Mouse (Mus musculus): ENCODE results near the gene Pxn. TPM values are rescaled to one million over a fixed set of nuclear protein-coding genes. Genes with fewer than 3 reads are reported as not detected.

The Pxn gene
- total RNA-seq (2023): 10 to 100 TPM; 73.5 to 97.2 TPM

GRCm38 (mm10) chr5:115506454-115507201 lies at the start of gene Pxn:
Pxn (plus strand) TSS chr5:115506676.

GRCm38 (mm10) chr5:115465642-115466420 lies 40.6 kb upstream of the Pxn start, which contains the start of gene Pla2g1b:
Pla2g1b (plus strand) TSS chr5:115466262.

GRCm38 (mm10) chr5:115483947-115484920 lies 22.2 kb upstream of the Pxn start, which contains the start of gene Sirt4:
Sirt4 (minus strand) TSS chr5:115484725.

GRCm38 (mm10) chr5:115559237-115560101 lies 53.0 kb downstream of the Pxn start, which contains the start of gene Rplp0:
Rplp0 (plus strand) TSS chr5:115559467.

GRCm38 (mm10) chr5:115564737-115565393 lies 58.4 kb downstream of the Pxn start, which contains the start of gene Gcn1l1:
Gcn1l1 (plus strand) TSS chr5:115565254.

Other genes with a start within 250 kb of the Pxn start
- gene Rnf10, start 233.8 kb upstream of the Pxn start, total RNA-seq (2023): 100 to 1,000 TPM; 138 to 150 TPM
- 10 to 100 TPM; 27.1 to 35.5 TPM for gene Coq5, start 227.0 kb upstream of the Pxn start, total RNA-seq (2023)
- 100 to 1,000 TPM; 240 to 329 TPM for gene Dynll1, start 205.7 kb upstream of the Pxn start, total RNA-seq (2023)
- 10 to 100 TPM; 69.6 to 71.0 TPM for gene Srsf9, start 179.5 kb upstream of the Pxn start, total RNA-seq (2023)
- gene Gatc, start 165.5 kb upstream of the Pxn start, total RNA-seq (2023): 10 to 100 TPM; 13.0 to 13.1 TPM
- gene Triap1, start 165.5 kb upstream of the Pxn start, total RNA-seq (2023): 10 to 100 TPM; 24.3 to 26.9 TPM
- gene Cox6a1, start 157.7 kb upstream of the Pxn start, total RNA-seq (2023): 100 to 1,000 TPM; 199 to 204 TPM
- not detected for gene Msi1, start 77.1 kb upstream of the Pxn start, total RNA-seq (2023)
- not detected for gene Pla2g1b, start 40.4 kb upstream of the Pxn start, total RNA-seq (2023)
- 10 to 100 TPM; 19.4 to 21.5 TPM for gene Sirt4, start 22.0 kb upstream of the Pxn start, total RNA-seq (2023)
- gene Rplp0, start 52.8 kb downstream of the Pxn start, total RNA-seq (2023): 1,000 to 10,000 TPM; 1,374 to 1,413 TPM
- 100 to 1,000 TPM; 108 to 112 TPM for gene Gcn1l1, start 58.6 kb downstream of the Pxn start, total RNA-seq (2023)
- 10 to 100 TPM; 61.3 to 69.9 TPM for gene Rab35, start 125.2 kb downstream of the Pxn start, total RNA-seq (2023)
- 1 to 10 TPM; 3.4 to 5.1 TPM for gene Bicdl1, start 224.9 kb downstream of the Pxn start, total RNA-seq (2023)